Mouse (Mus musculus) thymus, postnatal 36 days (tissue): Measurements from ENCODE around the gene Per2.
"Not testable (repeated sequence)": the region's sequence is repeated elsewhere in the genome, so short reads cannot be mapped to it uniquely, and the experiment has no call there.

ENCODE experiments used
- DNase-seq, 2 experiments: peaks; one replicate each; pipeline ENCODE4 v3.0.0; 2022; ENCODE audit warnings: mixed read lengths in 2 of 2

Per2 gene

DNA sequence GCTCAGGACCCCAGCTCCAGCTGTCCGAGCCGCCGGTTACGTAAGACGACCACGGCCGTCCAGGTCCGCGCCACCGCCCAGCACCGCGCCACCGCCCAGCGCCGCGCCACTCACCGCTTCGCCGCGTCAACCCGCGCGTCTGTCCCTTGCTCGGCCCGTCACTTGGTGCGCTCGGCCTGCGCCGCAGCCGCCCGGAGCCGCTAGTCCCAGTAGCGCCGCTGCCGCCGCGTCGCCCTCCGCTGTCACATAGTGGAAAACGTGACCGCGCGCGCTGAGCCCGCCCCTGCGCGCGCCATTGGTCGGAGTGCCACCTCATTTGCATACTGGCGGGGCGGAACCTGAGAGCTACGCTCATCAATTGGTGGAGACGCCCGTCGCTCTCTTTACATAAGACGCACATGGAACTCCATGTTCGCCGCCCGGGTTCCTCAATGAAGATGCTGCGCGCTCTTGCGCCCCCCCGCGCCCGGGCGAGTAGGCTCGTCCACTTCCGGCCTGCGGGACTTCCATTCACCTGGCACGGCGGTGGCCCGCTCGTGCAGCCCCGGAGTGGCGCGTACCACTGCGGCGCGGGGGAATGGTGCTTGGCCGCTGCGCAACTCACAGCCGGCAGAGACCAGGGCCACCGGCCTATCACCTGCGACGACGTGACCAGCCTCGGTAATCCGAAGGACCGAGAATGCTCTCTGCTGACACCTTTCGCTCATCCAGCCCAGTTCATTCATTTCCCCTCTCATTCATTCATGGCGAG lies at the start of gene Per2:
TSS of gene Per2 (minus strand) at position 266 of the 751 bp plus-strand sequence.
- peak; percentile 100 for DNase-seq

DNA sequence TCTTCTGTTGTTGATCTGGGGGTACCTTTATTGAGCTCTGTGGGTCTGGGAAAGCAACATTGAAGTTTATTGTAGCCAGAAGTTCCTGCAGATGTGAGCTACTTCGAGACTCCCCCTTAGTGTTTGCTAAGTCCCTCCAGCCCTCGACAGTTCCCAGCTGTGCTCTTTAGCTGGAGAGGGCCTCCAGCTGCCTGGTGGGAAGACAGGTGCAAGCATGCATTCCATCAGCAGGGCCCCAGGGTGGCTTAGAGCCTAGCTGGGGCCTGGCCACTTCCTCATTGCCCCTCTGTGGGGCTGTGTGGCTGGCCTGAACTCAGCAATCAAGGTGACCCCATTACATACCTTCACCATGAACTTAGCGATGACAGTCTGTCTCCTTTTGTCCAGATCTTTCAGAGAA lies 45.5 kb upstream of the Per2 start:
- DNase-seq = no peak

DNA sequence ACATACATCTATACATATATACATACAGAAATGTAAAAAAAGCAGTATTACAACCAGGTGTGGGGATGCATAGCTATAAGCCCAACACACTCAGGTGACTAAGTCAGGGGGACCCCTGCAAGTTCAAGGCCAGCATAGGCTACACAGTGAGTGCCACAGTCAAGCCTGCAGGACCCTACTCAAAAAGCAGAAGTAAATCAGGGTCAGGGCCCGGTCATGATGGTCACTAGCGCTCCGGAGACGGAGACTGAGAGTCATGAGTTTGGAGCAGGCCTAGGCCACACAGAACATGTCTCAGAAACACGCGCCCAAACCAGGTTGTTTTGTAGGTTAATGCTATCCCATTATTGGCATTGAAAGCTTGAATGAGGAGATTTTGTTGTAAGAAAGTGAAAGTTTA lies 39.5 kb upstream of the Per2 start:
- DNase-seq = no peak

DNA sequence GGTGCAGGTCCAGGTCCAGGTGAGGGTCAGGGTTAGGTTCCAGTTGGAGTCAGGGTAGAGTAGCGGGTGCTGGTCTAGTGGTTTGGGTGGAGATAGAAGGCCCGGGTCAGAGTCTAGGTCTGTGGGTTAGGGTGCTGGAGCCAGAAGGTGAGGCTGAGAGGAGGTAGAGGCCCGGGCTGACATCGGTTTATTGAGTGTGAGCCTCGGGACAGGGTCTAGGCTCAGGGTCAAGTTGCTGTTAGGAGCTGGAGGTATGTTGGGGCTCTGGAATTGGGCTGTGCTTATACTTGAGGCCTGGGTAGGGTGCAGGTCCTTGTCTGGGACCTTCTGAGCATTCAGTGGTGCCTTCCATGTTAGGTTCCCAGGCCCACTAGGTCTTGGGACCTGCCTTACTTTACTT lies 36.2 kb upstream of the Per2 start:
- DNase-seq = no peak

DNA sequence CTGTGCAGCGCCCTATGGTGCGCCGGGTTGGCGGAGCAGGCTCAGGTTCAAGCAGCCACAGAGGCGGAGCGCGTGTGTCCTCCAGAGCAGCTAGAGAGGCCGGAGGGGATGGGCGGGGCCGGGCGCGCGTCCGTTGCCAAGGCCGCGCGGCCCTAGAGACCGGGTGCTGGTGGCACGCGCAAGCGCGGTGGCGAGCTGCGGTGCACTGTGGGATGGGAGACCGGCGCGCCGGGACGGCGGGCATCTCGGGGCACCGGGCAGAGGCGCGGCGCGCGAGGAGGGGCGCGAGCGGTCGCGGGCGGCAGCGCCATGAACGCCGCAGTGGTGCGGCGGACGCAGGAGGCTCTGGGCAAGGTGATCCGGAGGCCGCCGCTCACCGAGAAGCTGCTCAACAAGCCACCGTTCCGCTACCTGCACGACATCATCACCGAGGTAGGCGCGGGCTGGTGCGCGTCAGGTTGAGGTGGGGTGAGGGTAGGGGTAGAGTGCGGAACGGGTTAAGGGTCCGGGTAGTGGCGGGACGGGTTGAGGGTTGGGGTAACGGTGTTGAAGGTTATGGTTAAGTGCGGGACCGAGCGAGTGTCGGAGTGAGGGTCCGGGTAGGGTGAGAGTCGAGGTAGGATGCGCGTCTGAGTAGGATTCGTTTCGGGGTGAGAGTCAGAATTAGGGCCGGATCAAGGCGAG lies 35.5 kb upstream of the Per2 start, which contains the start of gene Traf3ip1:
TSS of gene Traf3ip1 (plus strand) at position 191 of the 684 bp plus-strand sequence.
- DNase-seq = peak; percentile 92 to 94

DNA sequence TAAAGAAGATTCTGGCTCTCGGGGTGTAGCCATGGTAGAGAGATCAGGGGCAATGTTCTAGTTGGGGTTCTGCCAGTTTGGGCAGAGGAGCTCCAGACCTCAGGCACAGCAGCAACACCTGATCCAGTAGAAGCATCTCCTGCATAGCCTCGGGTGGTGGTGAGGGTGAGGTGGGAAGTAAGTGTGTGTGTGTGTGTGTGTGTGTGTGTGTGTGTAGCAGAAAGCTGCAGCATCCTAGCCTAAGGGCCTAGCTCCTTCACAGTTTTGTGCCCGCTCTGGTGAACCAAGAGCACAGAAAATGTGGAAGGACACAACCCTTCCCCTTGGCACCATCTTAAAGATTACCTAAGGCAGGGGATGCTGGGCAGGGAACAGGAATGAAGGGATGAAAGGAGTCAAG lies 34.8 kb upstream of the Per2 start:
- DNase-seq = no peak

DNA sequence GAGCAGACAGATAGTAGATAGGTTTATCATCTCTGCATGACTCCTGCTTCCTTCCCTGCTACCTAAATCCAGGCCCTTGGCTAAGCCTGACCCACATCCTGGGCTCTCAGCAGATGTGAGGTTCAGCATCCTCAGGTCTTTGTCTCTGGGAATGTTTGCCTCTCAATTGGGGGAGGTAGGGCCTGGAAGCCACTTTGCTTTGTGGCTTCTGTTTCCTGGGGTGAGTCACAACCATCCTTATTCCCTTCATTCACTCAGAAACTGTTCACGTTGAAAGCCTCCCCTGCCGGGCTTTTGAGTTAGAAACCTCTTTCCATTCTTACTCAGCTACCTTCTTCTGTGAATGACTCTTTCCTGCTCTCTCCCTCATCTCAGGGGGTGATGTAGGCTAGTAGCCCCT lies 33.6 kb upstream of the Per2 start:
- DNase-seq = no peak

DNA sequence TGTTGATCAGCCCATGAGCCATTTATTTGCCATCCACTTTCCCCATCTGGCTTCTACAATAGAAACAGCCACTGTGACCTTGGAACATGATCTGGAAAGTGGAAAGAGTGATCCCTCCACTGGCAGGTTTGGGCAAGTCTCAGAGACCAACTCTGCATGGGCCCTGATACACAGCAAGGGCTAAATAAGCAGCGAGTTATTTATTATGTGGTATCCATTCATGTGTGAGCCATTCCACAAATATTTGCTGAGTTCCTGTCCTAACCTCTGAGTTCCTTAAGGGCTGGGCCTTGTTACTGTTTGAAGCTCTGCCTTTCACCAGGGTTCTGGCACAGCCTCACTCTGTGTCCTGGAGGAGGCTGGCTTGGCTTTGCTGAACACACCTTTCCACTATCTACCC lies 31.2 kb upstream of the Per2 start:
- no peak for DNase-seq

DNA sequence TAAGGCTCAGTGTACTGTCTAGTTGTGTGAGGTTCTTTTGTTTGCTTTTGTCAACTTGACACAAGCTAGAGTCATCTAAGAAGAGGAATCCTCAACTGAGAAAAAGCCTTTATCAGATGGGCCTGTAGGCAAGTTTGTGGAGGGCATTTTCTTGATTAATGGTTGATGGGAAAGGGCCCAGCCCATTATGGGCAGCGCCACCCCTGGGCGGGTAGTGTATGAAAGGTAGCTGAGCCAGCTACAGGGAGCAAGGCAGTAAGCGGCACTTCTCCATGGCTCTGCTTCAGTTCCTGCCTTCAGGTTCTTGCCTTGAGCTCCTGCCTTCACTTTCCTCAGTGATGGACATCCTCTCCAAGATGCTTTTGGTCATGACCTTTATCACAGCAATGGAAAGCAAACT lies 27.0 kb upstream of the Per2 start:
- DNase-seq = no peak

DNA sequence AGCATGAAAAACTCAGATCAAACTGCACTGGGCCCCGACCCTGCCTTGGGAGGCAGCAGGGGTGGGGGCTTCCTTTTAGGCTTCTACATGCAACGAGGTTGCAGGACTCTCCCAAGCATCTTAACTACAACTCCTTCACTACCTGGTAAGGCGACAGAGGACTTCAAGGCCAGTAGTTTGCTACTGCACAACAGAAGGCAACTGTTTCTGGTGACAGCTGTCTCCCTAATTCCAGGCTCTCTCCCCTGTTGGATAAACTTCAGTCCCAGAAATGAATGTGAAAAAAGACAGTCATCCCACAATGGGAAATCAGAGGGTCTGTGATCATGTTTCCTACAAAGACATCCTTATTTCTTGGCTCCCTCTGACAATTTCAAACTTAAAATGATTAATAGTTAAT lies 26.3 kb upstream of the Per2 start:
- no peak for DNase-seq

DNA sequence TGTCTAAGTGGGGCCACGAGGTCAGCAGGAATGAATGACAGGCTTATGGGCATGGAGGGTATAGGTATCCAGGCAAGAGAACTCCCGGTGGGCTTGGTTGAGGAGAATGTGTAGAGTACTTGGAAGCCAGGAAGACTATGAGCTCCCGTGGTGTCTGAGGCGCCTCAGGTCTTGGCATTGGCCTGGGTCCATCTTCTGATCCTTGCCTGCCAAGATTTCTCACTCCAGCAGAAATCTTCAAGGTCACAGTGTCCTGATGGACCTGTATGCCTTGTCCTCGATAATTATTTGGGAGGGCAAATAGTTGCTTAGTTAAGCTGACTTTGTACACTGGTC lies 24.9 kb upstream of the Per2 start:
- no peak for DNase-seq

DNA sequence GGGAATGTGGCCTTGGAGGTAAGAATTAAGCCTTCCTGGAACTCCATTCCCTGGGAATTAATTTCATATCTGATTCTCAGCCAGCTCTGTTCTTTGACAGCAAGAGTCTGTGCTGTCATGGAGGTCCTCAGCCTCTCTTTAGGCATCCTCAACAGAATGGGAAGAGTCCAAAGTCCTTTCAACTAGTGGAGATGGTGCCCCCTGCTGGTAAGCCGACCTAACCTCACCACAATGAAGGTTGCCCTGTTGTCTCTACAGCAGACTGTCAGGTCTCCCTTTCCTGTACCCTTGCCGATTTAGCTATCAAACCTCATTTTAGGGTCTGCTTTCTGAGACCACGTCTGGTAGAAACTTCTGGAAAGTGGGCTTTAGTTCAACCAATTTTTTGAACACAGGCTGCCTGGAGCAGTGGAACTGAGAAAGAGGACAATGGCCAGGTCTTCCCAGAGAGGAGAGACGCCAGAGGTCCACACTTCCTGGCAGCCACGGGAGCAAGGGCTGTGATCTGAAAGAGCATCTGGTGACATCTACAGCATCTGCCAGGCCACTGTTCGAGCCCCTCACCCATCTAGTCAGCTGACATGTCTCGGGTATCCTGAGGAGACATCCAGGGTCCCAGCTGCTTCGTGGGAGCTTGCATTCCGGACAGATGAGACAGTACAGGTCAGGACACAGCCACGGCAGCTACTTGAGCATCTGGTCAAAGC lies 24.3 kb upstream of the Per2 start:
- DNase-seq = peak; percentile 72 to 80

DNA sequence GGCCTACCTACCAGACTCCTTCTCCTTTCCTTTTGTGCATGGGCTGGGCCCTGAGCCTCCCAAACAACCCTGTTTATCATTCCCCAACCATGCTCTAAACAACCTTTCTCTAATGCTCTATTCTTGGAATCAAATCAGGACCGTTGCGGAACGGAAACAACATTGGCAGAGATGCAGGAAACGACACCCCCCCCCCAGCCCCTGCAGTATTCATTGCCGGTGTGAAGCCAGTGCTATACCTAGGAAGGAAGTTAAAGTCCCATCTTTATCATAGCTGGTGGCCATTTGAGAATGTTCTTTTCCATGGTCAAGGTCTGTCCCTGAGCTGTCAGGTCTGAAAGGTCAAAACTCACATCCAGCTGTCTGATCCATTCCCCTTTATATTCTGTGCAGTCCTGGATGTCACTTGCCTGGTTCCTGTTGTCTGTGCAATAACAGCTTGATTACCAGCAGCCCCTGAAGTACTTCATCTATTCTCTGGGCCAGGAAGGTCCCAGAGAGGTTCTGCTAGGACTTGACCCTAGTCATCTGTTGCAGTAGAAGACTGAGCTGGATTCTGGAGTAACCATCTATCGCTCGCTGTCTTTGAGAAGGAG lies 23.6 kb upstream of the Per2 start:
- no peak for DNase-seq

DNA sequence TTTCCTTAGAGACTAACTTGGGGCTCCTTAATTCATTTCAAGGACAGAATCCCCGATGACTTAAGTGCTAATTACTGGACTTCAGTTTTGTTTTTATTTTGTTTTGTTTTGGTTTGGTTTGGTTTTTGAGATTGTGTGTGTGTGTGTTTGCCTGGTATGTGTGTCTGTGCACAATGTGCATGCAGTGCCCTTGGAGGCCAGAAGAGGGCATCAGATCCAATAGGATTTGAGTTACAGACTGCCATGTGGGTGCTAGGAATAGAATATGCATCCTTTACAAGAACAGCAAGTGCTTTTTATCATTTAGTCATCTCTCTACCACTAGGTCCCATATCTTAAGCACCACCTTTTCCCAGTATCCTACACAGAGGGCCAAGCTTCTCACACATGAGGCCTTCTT lies 19.8 kb upstream of the Per2 start:
- no peak for DNase-seq

DNA sequence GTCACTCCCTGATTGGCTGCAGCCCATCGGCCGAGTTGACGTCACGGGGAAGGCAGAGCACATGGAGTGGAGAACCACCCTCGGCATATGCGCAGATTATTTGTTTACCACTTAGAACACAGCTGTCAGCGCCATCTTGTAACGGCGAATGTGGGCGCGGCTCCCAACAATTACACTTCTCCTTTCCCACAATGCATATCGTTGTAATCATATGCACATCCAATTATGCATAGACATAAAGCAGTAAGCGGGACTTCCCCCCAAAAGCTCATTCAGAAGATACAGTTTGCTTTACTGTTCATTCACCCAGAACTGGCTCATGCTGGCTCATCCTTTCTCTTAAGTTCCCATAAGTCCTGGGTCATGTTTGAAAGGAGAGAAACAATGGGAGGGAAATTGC lies 19.0 kb upstream of the Per2 start:
- not testable (repeated sequence) for DNase-seq

DNA sequence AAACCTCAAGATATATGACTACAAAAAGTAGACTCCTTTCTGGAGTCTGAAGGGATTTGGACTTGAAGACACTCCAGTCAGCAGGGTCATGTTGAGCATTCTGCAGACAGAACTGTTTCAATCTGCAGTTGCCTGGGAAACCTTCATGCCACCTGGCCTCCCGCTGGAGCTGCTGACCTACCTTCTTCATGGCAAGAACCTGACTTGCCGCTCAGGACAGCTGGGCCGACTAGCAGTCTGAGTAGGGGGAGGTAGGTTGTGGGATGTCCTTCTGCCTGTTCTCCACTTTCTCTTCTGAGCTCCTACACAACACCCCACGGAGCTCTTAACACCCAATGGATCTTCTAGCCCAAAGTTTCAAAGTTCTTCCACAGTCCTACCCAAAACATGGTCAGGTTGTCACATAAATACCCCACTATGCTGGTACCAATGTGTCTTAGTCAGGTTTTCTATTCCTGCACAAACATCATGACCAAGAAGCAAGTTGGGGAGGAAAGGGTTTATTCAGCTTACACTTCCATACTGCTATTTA lies 10.8 kb upstream of the Per2 start:
- DNase-seq = no peak

DNA sequence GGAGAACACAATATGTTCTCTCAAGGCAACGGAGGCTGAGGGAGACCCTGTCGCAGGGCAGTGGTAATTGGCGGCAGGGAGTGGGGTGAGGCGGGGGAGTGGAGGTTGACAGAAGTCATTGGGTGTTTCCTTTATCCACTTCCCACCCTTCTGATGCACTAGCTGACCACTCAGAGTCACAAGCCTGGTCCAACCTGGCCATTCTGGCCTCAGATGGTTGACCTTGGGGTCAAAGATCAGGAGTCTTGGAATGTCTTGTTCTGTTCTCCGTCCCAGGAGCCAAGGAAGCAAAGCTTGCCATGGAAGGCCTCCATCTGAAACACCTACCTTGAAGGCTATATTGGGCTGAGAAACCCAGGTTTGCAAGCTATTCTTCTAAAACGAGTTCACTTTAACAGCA lies 7.1 kb upstream of the Per2 start:
- DNase-seq = no peak

DNA sequence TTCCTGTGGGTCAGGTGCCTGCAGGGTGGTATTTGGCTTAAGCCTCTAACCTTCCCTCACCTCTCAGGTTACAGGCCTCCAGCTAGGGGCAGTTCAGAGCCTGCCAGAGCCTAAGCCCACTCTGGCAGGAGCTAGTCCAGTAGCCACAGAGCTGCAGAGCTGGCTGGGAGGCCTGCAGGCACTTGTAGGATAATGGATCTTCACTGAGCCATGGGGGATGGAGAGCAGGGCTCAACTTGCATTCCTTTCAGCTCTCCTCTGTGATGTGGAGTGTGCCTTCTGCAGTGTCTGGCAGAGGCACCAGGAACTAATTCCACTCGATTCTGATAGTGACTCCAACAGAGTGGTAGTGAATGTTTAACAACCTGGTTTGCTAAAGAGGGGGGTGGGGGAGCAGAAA lies 6.1 kb upstream of the Per2 start:
- DNase-seq = no peak

DNA sequence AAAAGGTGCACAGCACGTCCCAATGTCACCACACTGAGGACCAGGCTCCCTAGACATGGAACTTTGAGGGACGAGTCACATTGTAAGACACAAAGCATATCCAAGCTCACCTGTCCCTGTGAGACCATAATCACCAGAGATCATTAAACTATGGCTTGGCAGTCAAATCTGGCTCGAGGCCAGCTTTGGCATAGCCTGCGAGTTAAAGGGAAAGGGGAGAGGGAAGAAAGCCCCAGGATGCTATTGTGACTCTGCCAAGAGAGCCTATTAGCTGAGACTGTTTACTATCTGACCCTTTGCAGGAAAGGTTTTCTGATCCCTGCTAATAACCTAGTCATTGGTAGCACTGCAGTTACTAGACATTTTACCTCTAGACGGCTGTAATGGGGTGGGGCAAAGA lies 5.3 kb upstream of the Per2 start:
- no peak for DNase-seq

DNA sequence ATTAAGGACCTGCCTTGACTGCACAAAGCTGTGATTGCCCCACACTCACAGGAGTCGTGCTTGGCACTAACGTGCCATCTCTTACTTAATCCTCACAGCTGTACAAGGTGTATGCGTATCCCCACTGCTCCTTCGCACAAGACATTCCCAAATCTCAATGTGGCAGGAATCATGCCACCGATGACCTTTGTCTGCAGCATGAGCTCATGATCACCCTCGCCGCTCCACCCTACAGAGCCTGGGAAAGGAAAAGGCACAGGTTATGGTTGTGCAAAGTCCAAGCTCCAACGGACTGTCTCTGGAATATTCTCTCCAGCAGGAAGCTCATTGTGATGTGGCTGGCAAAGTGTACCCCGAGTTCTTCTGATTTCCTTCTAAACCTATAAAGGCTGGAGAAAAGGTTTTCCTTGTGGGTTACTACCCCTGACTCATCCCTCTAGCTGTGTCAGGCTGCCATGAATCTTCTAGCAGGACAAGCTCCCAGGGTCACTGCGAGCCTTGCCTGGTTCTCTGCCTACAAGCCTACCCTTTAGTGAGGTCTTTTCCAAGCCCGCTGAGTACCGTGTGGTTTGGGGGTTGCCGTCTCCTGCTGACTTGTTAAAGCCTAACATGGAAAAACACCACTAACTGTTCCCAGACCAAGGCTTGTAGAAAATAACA lies 4.3 kb upstream of the Per2 start:
- no peak for DNase-seq

DNA sequence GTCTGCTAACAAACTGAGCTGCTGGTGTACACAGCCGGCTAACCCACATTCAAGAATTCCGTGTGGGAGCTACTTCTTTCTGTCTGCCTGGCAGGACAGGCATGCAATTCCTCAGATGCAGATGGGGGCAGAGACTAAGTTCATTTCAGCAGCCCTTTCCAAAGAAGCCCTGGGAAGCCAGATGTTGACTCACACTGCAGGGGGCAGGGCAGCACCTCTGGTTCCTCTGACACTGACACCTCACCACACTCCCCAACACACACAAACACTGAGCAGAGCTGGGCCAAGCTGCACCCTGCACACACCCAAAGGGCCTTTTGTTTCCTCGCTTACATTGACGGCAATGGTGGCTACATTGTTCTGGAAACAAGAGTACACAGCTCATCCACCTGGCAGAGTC lies 1.4 kb upstream of the Per2 start:
- no peak for DNase-seq

DNA sequence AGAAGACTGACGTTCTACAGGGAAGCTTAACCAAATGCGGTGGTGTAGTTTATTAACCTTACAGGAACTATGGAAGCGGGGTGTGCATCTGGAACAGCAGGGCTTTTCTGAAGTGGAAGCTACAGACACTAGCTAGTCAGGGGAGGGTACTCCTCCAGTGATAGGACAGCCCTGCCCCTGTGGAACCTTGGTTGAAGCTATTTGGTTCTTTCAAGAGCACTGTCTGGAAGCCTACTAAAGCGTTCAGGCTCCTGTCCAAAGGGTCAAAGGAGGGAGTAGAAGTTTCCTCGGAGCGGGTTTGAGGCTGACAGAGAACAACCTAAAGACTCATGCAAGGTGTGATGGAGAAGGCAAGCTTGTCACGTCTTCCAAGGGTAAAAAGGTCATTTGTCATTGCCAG lies 945 bp upstream of the Per2 start:
- DNase-seq = no peak
